Mouse (Mus musculus) neural tube, embryonic 14.5 days (tissue): ENCODE measurements at regions not wholly inside any gene's neighbourhood (a gene's known extent, or its start where the extent isn't known, plus 50 kb on each side); places are given as distances from the start of the nearest gene placed in this dataset.
"Not testable (repeated sequence)": the region's sequence is repeated elsewhere in the genome, so short reads cannot be mapped to it uniquely, and the experiment has no call there.

Experiments
- ATAC-seq: fragments of 200-750 bp; cut with Nextera tagmentation; 2 replicates; pipeline ENCODE4 v1.8.0; 2017; ENCODE audit warnings: low read depth, mild to moderate bottlenecking, moderate TSS enrichment, moderate library complexity
- H3K27ac ChIP-seq: fragments of 300-500 bp; sonication (generic); 2 replicates; pipeline ENCODE4 v1.5.1; 2014; ENCODE audit warnings: low read depth, mild to moderate bottlenecking, control low read depth, low read length, moderate library complexity, mixed read lengths
- H3K27me3 ChIP-seq: fragments of 300-500 bp; sonication (generic); 2 replicates; pipeline ENCODE4 v1.6.1; 2014; ENCODE audit warnings: low read length; ENCODE audit not compliant: control insufficient read depth, insufficient read depth
- H3K36me3 ChIP-seq: fragments of 300-500 bp; sonication (generic); 2 replicates; pipeline ENCODE4 v1.6.1; 2014; ENCODE audit warnings: low read length, mixed read lengths; ENCODE audit not compliant: control insufficient read depth, insufficient read depth
- H3K4me1 ChIP-seq: fragments of 300-500 bp; sonication (generic); 2 replicates; pipeline ENCODE4 v1.6.1; 2014; ENCODE audit warnings: low read length; ENCODE audit not compliant: control insufficient read depth, insufficient read depth
- H3K4me2 ChIP-seq: fragments of 300-500 bp; sonication (generic); 2 replicates; pipeline ENCODE4 v1.6.1; 2014; ENCODE audit warnings: mild to moderate bottlenecking, low read depth, low read length, control low read depth
- H3K4me3 ChIP-seq: fragments of 300-500 bp; sonication (generic); 2 replicates; pipeline ENCODE4 v1.5.1; 2014; ENCODE audit warnings: low read depth, low read length, control low read depth, mixed read lengths
- H3K9ac ChIP-seq: fragments of 300-500 bp; sonication (generic); replicated peaks from 2 replicates; pipeline ENCODE4 v1.6.1; 2014; ENCODE audit warnings: low read depth, mild to moderate bottlenecking, control low read depth, low read length, mixed read lengths
- H3K9me3 ChIP-seq: fragments of 300-500 bp; sonication (generic); 2 replicates; pipeline ENCODE4 v1.6.1; 2016; ENCODE audit warnings: low read length; ENCODE audit not compliant: control insufficient read depth
- WGBS: fragments of 180-500 bp; shearing (Covaris S2); extraction: QIAGEN DNeasy Blood & Tissue Kit; methylation state at CpG from one replicate; pipeline ENCODE4 v1.1.7; 2014; 5-methylcytosine and 5-hydroxymethylcytosine counted together

DNA sequence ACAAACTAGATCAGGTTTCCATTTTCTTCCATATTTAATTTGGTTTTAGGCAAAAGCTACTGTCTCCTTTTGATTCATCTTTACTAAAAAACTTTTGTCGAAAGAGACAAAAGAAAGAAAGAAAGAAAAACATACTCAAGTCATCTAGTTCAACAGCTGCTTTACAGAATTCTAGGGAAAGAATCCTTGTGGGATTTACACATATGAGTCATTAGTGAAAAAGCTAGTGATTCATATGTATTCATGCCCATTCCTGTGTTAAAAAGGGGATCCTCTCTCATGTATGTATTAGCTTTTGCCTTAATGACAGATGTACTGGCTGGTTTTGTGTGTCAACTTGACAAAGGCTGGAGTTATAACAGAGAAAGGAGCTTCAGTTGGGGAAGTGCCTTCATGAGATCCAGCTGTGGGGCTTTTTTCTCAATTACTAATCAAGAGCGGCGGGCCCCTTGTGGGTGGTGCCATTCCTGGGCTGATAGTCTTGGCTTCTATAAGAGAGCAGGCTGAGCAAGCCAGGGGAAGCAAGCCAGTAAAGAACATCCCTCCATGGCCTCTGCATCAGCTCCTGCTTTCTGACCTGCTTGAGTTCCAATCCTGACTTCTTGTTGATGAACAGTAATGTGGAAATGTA is 200.1 kb upstream of the Flrt2 start:
- not testable (repeated sequence) for H3K9me3 ChIP-seq, H3K4me3 ChIP-seq, H3K36me3 ChIP-seq, ATAC-seq, H3K9ac ChIP-seq, H3K27ac ChIP-seq, H3K27me3 ChIP-seq, H3K4me1 ChIP-seq, H3K4me2 ChIP-seq
- 65% methylated on average over 3 of the region's 3 CpGs for WGBS

DNA sequence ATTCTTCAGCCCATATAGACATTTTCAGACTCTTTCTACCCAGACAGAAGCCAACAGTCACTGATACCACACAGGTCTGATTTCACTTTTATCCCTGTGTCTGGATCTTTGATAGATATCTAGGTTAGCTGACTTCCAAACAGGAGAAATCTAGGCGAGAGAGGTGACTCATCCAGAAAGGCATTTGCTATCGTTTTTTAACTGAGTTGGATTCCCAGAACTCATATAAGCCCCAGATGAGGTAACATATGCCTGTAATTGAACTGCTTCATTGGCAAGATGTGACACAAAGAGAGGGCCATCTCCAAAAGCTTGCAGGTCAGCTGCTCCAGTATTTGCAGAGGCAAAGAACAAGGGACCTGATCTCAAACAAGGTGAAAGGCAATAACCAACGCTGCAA is 190.6 kb upstream of the Flrt2 start:
- ATAC-seq: no peak
- Histone ChIP-seq H3K9me3 (no peaks in the 10 kb centered on the region), H3K36me3 (no peaks in the 10 kb centered on the region), H3K27me3 (no peaks in the 10 kb centered on the region), H3K4me2 (no peak overlapping the region), H3K4me3 (no peak overlapping the region), H3K4me1 (no peaks in the 10 kb centered on the region), H3K9ac (no peak overlapping the region), H3K27ac (no peak overlapping the region)
- WGBS: 80% methylated on average over 3 of the region's 3 CpGs

- 88% methylated on average over 2 of the region's 2 CpGs for WGBS
- Histone ChIP-seq H3K36me3 (no peaks in the 10 kb centered on the region), H3K4me2 (no peak overlapping the region), H3K9ac (no peak overlapping the region), H3K27ac (no peak overlapping the region), H3K4me3 (no peak overlapping the region), H3K27me3 (no peaks in the 10 kb centered on the region), H3K4me1 (no peaks in the 10 kb centered on the region), H3K9me3 (no peaks in the 10 kb centered on the region)
- no peak for ATAC-seq
Measured at GRCm38 (mm10) chr12:95520008-95520407, 172.0 kb upstream of the Flrt2 start.

- no peak overlapping the region for H3K4me3 ChIP-seq
- H3K4me1 ChIP-seq: no peaks in the 10 kb centered on the region
- no peak overlapping the region for H3K27ac ChIP-seq
- H3K9me3 ChIP-seq: no peaks in the 10 kb centered on the region
- ATAC-seq: no peak
- no peaks in the 10 kb centered on the region for H3K36me3 ChIP-seq
- H3K27me3 ChIP-seq: no peaks in the 10 kb centered on the region
- 35% methylated on average over 3 of the region's 3 CpGs for WGBS
- H3K4me2 ChIP-seq: no peak overlapping the region
- no peak overlapping the region for H3K9ac ChIP-seq
Measured at GRCm38 (mm10) chr12:95522052-95522451, 170.0 kb upstream of the Flrt2 start.

DNA sequence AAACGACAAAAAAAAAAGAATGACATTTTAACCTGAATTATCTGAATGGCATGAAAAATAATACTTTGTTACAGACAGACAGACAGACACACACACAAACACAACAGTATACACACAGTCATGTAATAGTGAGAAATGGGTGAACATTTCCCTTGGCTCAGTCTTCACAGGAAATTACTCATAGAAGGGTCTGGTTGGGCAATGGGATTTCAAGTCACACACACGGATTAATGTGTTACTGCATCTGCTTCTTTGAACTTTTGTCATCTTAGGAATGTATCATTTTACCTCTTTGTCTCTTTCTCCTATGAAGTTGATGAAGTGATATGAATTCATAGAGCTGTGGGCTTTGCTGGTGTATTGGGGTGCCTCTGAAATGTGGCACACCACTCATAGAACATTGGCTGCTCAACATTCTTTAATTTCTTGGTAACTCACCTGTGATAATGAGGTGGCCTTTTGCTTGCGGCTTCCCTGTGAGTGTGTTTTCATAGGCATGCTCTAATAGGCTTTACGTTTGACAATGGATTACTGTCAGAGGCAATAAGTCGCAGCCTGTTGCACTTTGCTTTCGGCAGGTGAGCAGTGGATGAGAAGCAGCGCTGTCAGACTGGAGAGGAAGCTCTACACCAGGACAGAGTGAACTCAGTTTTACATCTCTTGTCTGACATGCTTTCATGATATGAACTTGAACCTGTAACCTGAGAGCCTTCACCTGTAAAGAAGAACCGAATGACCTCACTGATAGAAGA is 158.0 kb upstream of the Flrt2 start:
- Histone ChIP-seq H3K4me3 (no peak overlapping the region), H3K4me2 (no peak overlapping the region), H3K9me3 (no peaks in the 10 kb centered on the region), H3K36me3 (no peaks in the 10 kb centered on the region), H3K9ac (no peak overlapping the region), H3K4me1 (no peaks in the 10 kb centered on the region), H3K27ac (no peak overlapping the region), H3K27me3 (no peaks in the 10 kb centered on the region)
- no peak for ATAC-seq
- WGBS: 83% methylated on average over 8 of the region's 8 CpGs

DNA sequence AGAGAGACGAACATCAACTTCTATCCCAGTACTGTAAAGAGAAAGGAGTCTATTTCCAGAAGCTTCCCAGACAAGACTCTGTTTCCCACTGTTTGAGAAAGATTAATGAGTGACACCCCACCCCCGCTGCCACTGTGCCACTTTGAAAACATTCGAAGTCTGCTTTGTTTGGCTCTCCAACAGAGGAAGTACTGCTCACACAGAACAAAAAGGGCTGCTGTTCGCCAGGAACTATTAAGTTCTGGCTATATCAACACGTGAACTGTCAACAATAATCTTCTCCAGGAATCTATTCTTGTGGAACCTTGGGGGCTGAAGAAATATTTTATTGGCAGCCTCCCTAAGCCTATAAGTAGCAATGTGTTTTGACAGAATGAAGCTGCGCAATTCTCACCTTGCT is 144.7 kb upstream of the Flrt2 start:
- no peak overlapping the region for H3K4me3 ChIP-seq
- H3K9me3 ChIP-seq: no peaks in the 10 kb centered on the region
- no peaks in the 10 kb centered on the region for H3K27me3 ChIP-seq
- H3K4me2 ChIP-seq: no peak overlapping the region
- no peak for ATAC-seq
- H3K9ac ChIP-seq: no peak overlapping the region
- no peaks in the 10 kb centered on the region for H3K36me3 ChIP-seq
- no peak overlapping the region for H3K27ac ChIP-seq
- 26% methylated on average over 6 of the region's 6 CpGs for WGBS
- no peaks in the 10 kb centered on the region for H3K4me1 ChIP-seq

- Histone ChIP-seq H3K27me3 (no peaks in the 10 kb centered on the region), H3K4me1 (no peaks in the 10 kb centered on the region), H3K4me3 (no peak overlapping the region), H3K27ac (no peak overlapping the region), H3K9ac (no peak overlapping the region), H3K4me2 (no peak overlapping the region), H3K36me3 (no peaks in the 10 kb centered on the region), H3K9me3 (no peaks in the 10 kb centered on the region)
- WGBS: 96% methylated on average over 3 of the region's 3 CpGs
- no peak for ATAC-seq
Measured at GRCm38 (mm10) chr12:95553129-95553528, 138.9 kb upstream of the Flrt2 start.

GRCm38 (mm10) chr12:95558706-95559406 is 133.2 kb upstream of the Flrt2 start:
- Histone ChIP-seq H3K4me3 (no peak overlapping the region), H3K4me2 (no peak overlapping the region), H3K27ac (no peak overlapping the region), H3K9ac (no peak overlapping the region), H3K36me3 (no peaks in the 10 kb centered on the region), H3K4me1 (no peaks in the 10 kb centered on the region), H3K27me3 (no peaks in the 10 kb centered on the region), H3K9me3 (no peaks in the 10 kb centered on the region)
- 65% methylated on average over 6 of the region's 6 CpGs for WGBS
- no peak for ATAC-seq

GRCm38 (mm10) chr12:95563431-95563830 is 128.6 kb upstream of the Flrt2 start:
- Histone ChIP-seq H3K36me3 (no peaks in the 10 kb centered on the region), H3K4me3 (no peak overlapping the region), H3K27me3 (no peaks in the 10 kb centered on the region), H3K4me1 (no peaks in the 10 kb centered on the region), H3K27ac (no peak overlapping the region), H3K9ac (no peak overlapping the region), H3K4me2 (no peak overlapping the region), H3K9me3 (no peaks in the 10 kb centered on the region)
- no peak for ATAC-seq
- 81% methylated on average over 4 of the region's 4 CpGs for WGBS
